Mouse (Mus musculus) CH12.LX (cell line): Measurements from ENCODE around the gene Cdc25a. TPM values are rescaled to one million over a fixed set of nuclear protein-coding genes. Genes with fewer than 3 reads are reported as not detected.

Source experiments
- DNase-seq: peaks from one replicate; pipeline ENCODE4 v3.0.0-alpha.2; 2013; ENCODE audit errors: extremely low read depth
- H3K27ac ChIP-seq: 2 replicates; pipeline ENCODE4 v1.5.1; 2012; ENCODE audit warnings: low read depth, mild to moderate bottlenecking, control low read depth, moderate library complexity; ENCODE audit not compliant: insufficient read depth
- H3K27me3 ChIP-seq: replicated peaks from 2 replicates; pipeline ENCODE3; 2012; ENCODE audit warnings: inconsistent platforms
- H3K36me3 ChIP-seq, 2 experiments: replicated peaks in 1 of 2; 2 replicates each; pipeline versions ENCODE3 to v1.6.1; 2012; ENCODE audit warnings: inconsistent platforms in 1 of 2, low read length in 1 of 2, mild to moderate bottlenecking in 1 of 2, mixed read lengths in 1 of 2, moderate library complexity in 1 of 2; ENCODE audit not compliant: control insufficient read depth in 1 of 2, insufficient read depth in 1 of 2
- H3K4me1 ChIP-seq, 2 experiments: 2 replicates each; pipeline ENCODE4 v1.6.1; 2012; ENCODE audit warnings: inconsistent platforms in 1 of 2, moderate library complexity in 1 of 2; ENCODE audit not compliant: insufficient read depth in 2 of 2, control insufficient read depth in 1 of 2
- H3K4me2 ChIP-seq: 2 replicates; pipeline ENCODE4 v1.6.1; 2012; ENCODE audit warnings: low read depth, mild to moderate bottlenecking, control low read depth; ENCODE audit not compliant: poor library complexity, insufficient read depth, severe bottlenecking
- H3K4me3 ChIP-seq, 3 experiments: fragments of 150-350 bp in 1 of 3; sonication (generic) in 1 of 3; replicated peaks in 1 of 3; 2 replicates each; pipeline versions ENCODE3 to v1.5.1; 2011 to 2012; ENCODE audit warnings: low read depth in 2 of 3, low read length in 2 of 3, mild to moderate bottlenecking in 2 of 3, moderate library complexity in 2 of 3, control low read depth in 1 of 3, improper control_type of control experiment in 1 of 3, inconsistent platforms in 1 of 3, mixed read lengths in 1 of 3; ENCODE audit not compliant: poor library complexity in 1 of 3
- H3K79me2 ChIP-seq: replicated peaks from 2 replicates; pipeline ENCODE4 v1.6.1; 2012; ENCODE audit warnings: mild to moderate bottlenecking, moderate library complexity; ENCODE audit not compliant: control insufficient read depth, poor library complexity, insufficient read depth, severe bottlenecking; ENCODE audit errors: extremely low read depth
- H3K9ac ChIP-seq: 2 replicates; pipeline ENCODE4 v1.6.1; 2012; ENCODE audit warnings: low read depth, mild to moderate bottlenecking, control low read depth, moderate library complexity; ENCODE audit not compliant: insufficient read depth
- H3K9me3 ChIP-seq: replicated peaks from 2 replicates; pipeline ENCODE3; 2012; ENCODE audit warnings: low read length, inconsistent platforms, mixed read lengths
- BHLHE40 ChIP-seq: IDR thresholded peaks from 2 replicates; pipeline ENCODE4 v1.6.1; 2011; ENCODE audit warnings: mild to moderate bottlenecking, low read depth, low read length, improper control_type of control experiment
- CHD2 ChIP-seq: IDR thresholded peaks from 2 replicates; pipeline ENCODE4 v1.6.1; 2011; ENCODE audit warnings: low read length, improper control_type of control experiment
- CTCF ChIP-seq, 2 experiments: IDR thresholded peaks in 1 of 2; conservative IDR thresholded peaks in 1 of 2; 2 replicates each; pipeline ENCODE4 v1.5.1; 2011 to 2012; ENCODE audit warnings: low read depth in 2 of 2, low read length in 2 of 2, improper control_type of control experiment in 1 of 2, inconsistent platforms in 1 of 2, mild to moderate bottlenecking in 1 of 2, moderate library complexity in 1 of 2
- ELF1 ChIP-seq: IDR thresholded peaks from 2 replicates; pipeline ENCODE4 v1.6.1; 2014; ENCODE audit warnings: low read depth, mild to moderate bottlenecking, inconsistent platforms, low read length, improper control_type of control experiment
- EP300 ChIP-seq: IDR thresholded peaks from 2 replicates; pipeline ENCODE4 v1.6.1; 2011; ENCODE audit warnings: low read length, improper control_type of control experiment
- ETS1 ChIP-seq: conservative IDR thresholded peaks from 2 replicates; pipeline ENCODE4 v1.6.1; 2012; ENCODE audit warnings: low read depth, mild to moderate bottlenecking, inconsistent platforms, low read length, improper control_type of control experiment, moderate library complexity
- GABPA ChIP-seq: IDR thresholded peaks from 2 replicates; pipeline ENCODE4 v1.6.1; 2012; ENCODE audit warnings: low read depth, low read length, improper control_type of control experiment, inconsistent platforms; ENCODE audit not compliant: insufficient replicate concordance
- HCFC1 ChIP-seq: IDR thresholded peaks from 2 replicates; pipeline ENCODE4 v1.6.1; 2012; ENCODE audit warnings: low read depth, mild to moderate bottlenecking, inconsistent platforms, low read length, improper control_type of control experiment
- IRF4 ChIP-seq: IDR thresholded peaks from 2 replicates; pipeline ENCODE4 v1.6.1; 2014; ENCODE audit warnings: low read depth, mild to moderate bottlenecking, inconsistent platforms, low read length, improper control_type of control experiment
- JUN ChIP-seq: IDR thresholded peaks from 2 replicates; pipeline ENCODE4 v1.6.1; 2011; ENCODE audit warnings: low read depth, mild to moderate bottlenecking, low read length, improper control_type of control experiment, moderate library complexity; ENCODE audit not compliant: insufficient read depth
- JUND ChIP-seq: conservative IDR thresholded peaks from 2 replicates; pipeline ENCODE4 v1.6.1; 2011; ENCODE audit warnings: low read depth, low read length, improper control_type of control experiment
- KAT2A ChIP-seq: IDR thresholded peaks from 2 replicates; pipeline ENCODE4 v1.6.1; 2012; ENCODE audit warnings: low read length, improper control_type of control experiment, inconsistent platforms; ENCODE audit not compliant: insufficient replicate concordance
- MAFK ChIP-seq: IDR thresholded peaks from 2 replicates; pipeline ENCODE4 v1.6.1; 2011; ENCODE audit warnings: low read length, improper control_type of control experiment; ENCODE audit not compliant: insufficient replicate concordance
- MAZ ChIP-seq: IDR thresholded peaks from 2 replicates; pipeline ENCODE4 v1.6.1; 2012; ENCODE audit warnings: low read depth, mild to moderate bottlenecking, inconsistent platforms, low read length, improper control_type of control experiment, moderate library complexity
- MYC ChIP-seq: IDR thresholded peaks from 2 replicates; pipeline ENCODE4 v1.6.1; 2011; ENCODE audit warnings: low read depth, mild to moderate bottlenecking, improper control_type of control experiment, low read length
- NELFE ChIP-seq: IDR thresholded peaks from 2 replicates; pipeline ENCODE4 v1.6.1; 2011; ENCODE audit warnings: low read depth, low read length, improper control_type of control experiment
- NRF1 ChIP-seq: IDR thresholded peaks from 2 replicates; pipeline ENCODE4 v1.6.1; 2014; ENCODE audit warnings: low read depth, mild to moderate bottlenecking, inconsistent platforms, low read length, improper control_type of control experiment, moderate library complexity
- PAX5 ChIP-seq: IDR thresholded peaks from 2 replicates; pipeline ENCODE4 v1.6.1; 2012; ENCODE audit warnings: low read length, inconsistent platforms, mixed read lengths
- POLR2A ChIP-seq: IDR thresholded peaks from 2 replicates; pipeline ENCODE4 v1.6.1; 2011; ENCODE audit warnings: low read depth, mild to moderate bottlenecking, improper control_type of control experiment, low read length
- POLR2AphosphoS2 ChIP-seq: IDR thresholded peaks from 2 replicates; pipeline ENCODE4 v1.6.1; 2011; ENCODE audit warnings: low read depth, low read length, improper control_type of control experiment
- RCOR1 ChIP-seq: conservative IDR thresholded peaks from 2 replicates; pipeline ENCODE4 v1.6.1; 2012; ENCODE audit warnings: low read depth, mild to moderate bottlenecking, inconsistent platforms, low read length, improper control_type of control experiment
- SIN3A ChIP-seq: IDR thresholded peaks from 2 replicates; pipeline ENCODE4 v1.6.1; 2012; ENCODE audit warnings: low read length, improper control_type of control experiment, inconsistent platforms
- SMC3 ChIP-seq: IDR thresholded peaks from 2 replicates; pipeline ENCODE4 v1.6.1; 2011; ENCODE audit warnings: low read depth, low read length, improper control_type of control experiment
- USF1 ChIP-seq: IDR thresholded peaks from 2 replicates; pipeline ENCODE4 v1.6.1; 2014; ENCODE audit warnings: low read depth, mild to moderate bottlenecking, inconsistent platforms, low read length, improper control_type of control experiment
- USF2 ChIP-seq: conservative IDR thresholded peaks from 2 replicates; pipeline ENCODE4 v1.6.1; 2011; ENCODE audit warnings: low read depth, low read length, improper control_type of control experiment
- ZKSCAN1 ChIP-seq: IDR thresholded peaks from 2 replicates; pipeline ENCODE4 v1.6.1; 2012; ENCODE audit warnings: low read depth, inconsistent platforms, low read length, improper control_type of control experiment, borderline replicate concordance
- ZMIZ1 ChIP-seq: IDR thresholded peaks from 2 replicates; pipeline ENCODE4 v1.6.1; 2012; ENCODE audit warnings: low read depth, mild to moderate bottlenecking, inconsistent platforms, low read length, improper control_type of control experiment
- ZNF384 ChIP-seq: IDR thresholded peaks from 2 replicates; pipeline ENCODE4 v1.6.1; 2012; ENCODE audit warnings: low read depth, low read length, improper control_type of control experiment, inconsistent platforms
- dilution Hi-C: fragments of 300-500 bp; cut with MboI; formaldehyde crosslinking; loops from 2 replicates; pipeline ENCODE4 v1.14.3; 2020; ENCODE audit warnings: low sequenced_read_pairs; ENCODE audit not compliant: extremely low pct_unique_long_range_greater_than_20kb, extremely low pct_ligation_motif_present
- in situ Hi-C: fragments of 300-500 bp; cut with MboI; formaldehyde crosslinking; loops from 3 replicates; pipeline ENCODE4 v1.14.3; 2019; ENCODE audit warnings: low sequenced_read_pairs, low pct_ligation_motif_present, low pct_unique_long_range_greater_than_20kb, mixed read lengths
- polyA plus RNA-seq: library from polyadenylated mRNA; unstranded; fragments of >175 nt; gene quantifications from 2 replicates; pipeline ENCODE4 v1.2.1, GENCODE M21; 2012; ENCODE audit warnings: low read depth; ENCODE audit not compliant: insufficient read length
- total RNA-seq, 2 experiments: library from RNA; depleted of rRNA; stranded (reverse); fragments of 300-350 nt in 1 of 2; fragments of >200 nt in 1 of 2; gene quantifications; 2 replicates each; pipeline ENCODE4 v1.2.3; 2012 to 2014

Gene Cdc25a
- total and polyA plus RNA-seq, 3 experiments, result 32.4 to 74.9 (median 32.6) TPM

- dilution Hi-C loops, result no loop called here
Measured at GRCm38 (mm10) chr9:109854341-109854740, 21.0 kb upstream of the Cdc25a start.

GRCm38 (mm10) chr9:109855947-109856346, 19.4 kb upstream of the Cdc25a start:
- no peaks in the 10 kb centered on the region for H3K36me3 ChIP-seq
- in situ Hi-C loops (loop anchor here (25.0 kb wide), 1 partner anchor 169 kb away; no protein-coding TSS in a partner anchor), dilution Hi-C loops (no loop called here)
- peaks cover 17% of the 10 kb centered on the region for H3K27me3 ChIP-seq
- H3K4me1 ChIP-seq, result no peaks in the 10 kb centered on the region
- no peak overlapping the region for H3K27ac ChIP-seq
- no peaks in the 10 kb centered on the region for H3K9me3 ChIP-seq
- H3K4me3 ChIP-seq, result no peak overlapping the region
- H3K79me2 ChIP-seq, result no peaks in the 10 kb centered on the region
- TF ChIP-seq MAZ, result no peak
- no peak for TF ChIP-seq CHD2
- no peak for TF ChIP-seq POLR2A
- TF ChIP-seq MAFK, result no peak
- TF ChIP-seq IRF4, result no peak
- TF ChIP-seq NELFE, result no peak
- TF ChIP-seq BHLHE40, result no peak
- TF ChIP-seq ETS1, result no peak
- no peak for TF ChIP-seq JUN
- TF ChIP-seq GABPA, result no peak
- TF ChIP-seq RCOR1, result no peak
- TF ChIP-seq KAT2A, result no peak
- no peak for TF ChIP-seq ZNF384
- no peak for TF ChIP-seq JUND
- TF ChIP-seq ZMIZ1, result no peak
- TF ChIP-seq SMC3, result no peak
- no peak for TF ChIP-seq USF2
- no peak for TF ChIP-seq EP300
- no peak for TF ChIP-seq MYC
- no peak overlapping the region for H3K4me2 ChIP-seq
- DNase-seq, result no peak
- H3K9ac ChIP-seq, result no peak overlapping the region

More at GRCm38 (mm10) chr9:109854341-109854740, 21.0 kb upstream of the Cdc25a start:
- Histone ChIP-seq H3K4me3 (no peak overlapping the region), H3K36me3 (no peaks in the 10 kb centered on the region), H3K27me3 (peaks cover 6% of the 10 kb centered on the region), H3K9me3 (no peaks in the 10 kb centered on the region), H3K79me2 (no peaks in the 10 kb centered on the region), H3K4me1 (no peaks in the 10 kb centered on the region)
- TF ChIP-seq HCFC1 (no peak), ZKSCAN1 (no peak), CTCF (conservative IDR thresholded peaks at IDR 0.05 in 1 of 2, IDR thresholded peaks at IDR 0.05 in 1 of 2; ENCODE audit: low read depth in 2 of 2, low read length in 2 of 2) (no peak), BHLHE40 (no peak), NRF1 (no peak), PAX5 (no peak), SIN3A (no peak), RCOR1 (no peak), ETS1 (no peak), POLR2AphosphoS2 (no peak), EP300 (no peak), MYC (no peak), ZNF384 (no peak), NELFE (no peak), USF1 (no peak), ELF1 (no peak), GABPA (no peak)
- TF ChIP-seq, all 38 proteins: peak for 0
- no peak overlapping the region for H3K9ac ChIP-seq
- H3K27ac ChIP-seq, result no peak overlapping the region
- in situ Hi-C loops, result loop anchor here (25.0 kb wide), 1 partner anchor 167 kb away; no protein-coding TSS in a partner anchor
- no peak overlapping the region for H3K4me2 ChIP-seq
- DNase-seq, result no peak
